Mouse (Mus musculus): Measurements from ENCODE around the gene Gm3106.
"Not testable (repeated sequence)": the region's sequence is repeated elsewhere in the genome, so short reads cannot be mapped to it uniquely, and the experiment has no call there.

Gm3106 gene

GRCm38 (mm10) chr5:94217705-94218104 is at the start of gene Gm3106:
Gene Gm3106 (plus strand): TSS chr5:94218005.
- not testable (repeated sequence) for DNase-seq
